Mouse (Mus musculus): ENCODE results near the gene Banp. TPM values are rescaled to one million over a fixed set of nuclear protein-coding genes. Genes with fewer than 3 reads are reported as not detected.
A peak's percentile ranks its signal among the peaks of the same experiment; 100 is the strongest.

Banp gene
- total RNA-seq, 2 experiments from 2014 or later: 9.8 to 11.9 TPM

GRCm38 (mm10) chr8:121971488-121972058 lies 22.0 kb downstream of the Banp start:
- intact Hi-C loops (cut with DNase I): no loop called here
- no peak for DNase-seq

- intact Hi-C loops (cut with DNase I): no loop called here
- DNase-seq: no peak
These were observed 24.4 kb downstream of the Banp start for GRCm38 (mm10) chr8:121973906-121974305.

GRCm38 (mm10) chr8:121977819-121978590 lies 28.5 kb downstream of the Banp start:
- DNase-seq: peak; percentile 59 to 64

GRCm38 (mm10) chr8:121978670-121979069 lies 29.1 kb downstream of the Banp start:
- intact Hi-C loops (cut with DNase I): loop anchor here (1.0 to 5.0 kb wide), 3 partner anchors 160 to 354 kb away; no protein-coding TSS in a partner anchor
- DNase-seq: no peak

More at GRCm38 (mm10) chr8:121977819-121978590, 28.5 kb downstream of the Banp start:
- intact Hi-C loops (cut with DNase I): loop anchor here (1.0 to 5.0 kb wide), 3 partner anchors 161 to 354 kb away; no protein-coding TSS in a partner anchor

GRCm38 (mm10) chr8:121980792-121981519 lies 31.4 kb downstream of the Banp start:
- intact Hi-C loops (cut with DNase I): no loop called here
- no peak for DNase-seq

- intact Hi-C loops (cut with DNase I): no loop called here
These were observed 32.0 kb downstream of the Banp start for GRCm38 (mm10) chr8:121981520-121981895.

GRCm38 (mm10) chr8:121985673-121986072 lies 36.1 kb downstream of the Banp start:
- intact Hi-C loops (cut with DNase I): no loop called here
- no peak for DNase-seq

More at GRCm38 (mm10) chr8:121981520-121981895, 32.0 kb downstream of the Banp start:
- no peak for DNase-seq

GRCm38 (mm10) chr8:121987892-121988291 lies 38.3 kb downstream of the Banp start:
- intact Hi-C loops (cut with DNase I): no loop called here
- DNase-seq: no peak

- DNase-seq: peak; percentile 25 to 33
- intact Hi-C loops (cut with DNase I): no loop called here
These were observed 41.1 kb downstream of the Banp start for GRCm38 (mm10) chr8:121990506-121991255.

- intact Hi-C loops (cut with DNase I): no loop called here
- no peak for DNase-seq
These were observed 42.1 kb downstream of the Banp start for GRCm38 (mm10) chr8:121991611-121992010.

- intact Hi-C loops (cut with DNase I): no loop called here
- no peak for DNase-seq
These were observed 43.4 kb downstream of the Banp start for GRCm38 (mm10) chr8:121992911-121993310.

- intact Hi-C loops (cut with DNase I): no loop called here
- DNase-seq: no peak
These were observed 45.6 kb downstream of the Banp start for GRCm38 (mm10) chr8:121995112-121995511.

GRCm38 (mm10) chr8:121995895-121996294 lies 46.3 kb downstream of the Banp start:
- intact Hi-C loops (cut with DNase I): no loop called here
- no peak for DNase-seq

- intact Hi-C loops (cut with DNase I): no loop called here
- DNase-seq: peak in 1 of 2 experiments; percentile 21
These were observed 49.1 kb downstream of the Banp start for GRCm38 (mm10) chr8:121998631-121999030.

GRCm38 (mm10) chr8:121999211-121999610 lies 49.7 kb downstream of the Banp start:
- intact Hi-C loops (cut with DNase I): no loop called here
- DNase-seq: peak in 1 of 2 experiments; percentile 36

- intact Hi-C loops (cut with DNase I): no loop called here
- no peak for DNase-seq
These were observed 52.0 kb downstream of the Banp start for GRCm38 (mm10) chr8:122001339-122002115.

GRCm38 (mm10) chr8:122003646-122004045 lies 54.1 kb downstream of the Banp start:
- DNase-seq: peak; percentile 58 to 59
- intact Hi-C loops (cut with DNase I): no loop called here

- no peak for DNase-seq
- intact Hi-C loops (cut with DNase I): no loop called here
These were observed 54.6 kb downstream of the Banp start for GRCm38 (mm10) chr8:122004131-122004530.

GRCm38 (mm10) chr8:122005422-122006204 lies 56.1 kb downstream of the Banp start:
- intact Hi-C loops (cut with DNase I): no loop called here
- DNase-seq: no peak
